Mouse (Mus musculus) cortical plate, adult 2 months (tissue): Measurements from ENCODE around the gene Scd3. TPM values are rescaled to one million over a fixed set of nuclear protein-coding genes. Genes with fewer than 3 reads are reported as not detected.

Experiments used
- H3K27ac ChIP-seq: fragments of 200-500 bp; 2 replicates; pipeline ENCODE4 v1.5.1; 2012; ENCODE audit warnings: low read length, control low read depth, inconsistent platforms; ENCODE audit not compliant: insufficient read depth
- H3K4me1 ChIP-seq: fragments of 200-500 bp; 2 replicates; pipeline ENCODE4 v1.6.1; 2011; ENCODE audit warnings: low read length; ENCODE audit not compliant: control insufficient read depth, insufficient read depth
- H3K4me3 ChIP-seq: fragments of 200-500 bp; 2 replicates; pipeline ENCODE4 v1.5.1; 2011; ENCODE audit warnings: mild to moderate bottlenecking, low read length, control low read depth; ENCODE audit not compliant: insufficient read depth
- CTCF ChIP-seq: fragments of 200-500 bp; IDR thresholded peaks from 2 replicates; pipeline ENCODE4 v1.5.1; 2011; ENCODE audit warnings: mild to moderate bottlenecking, control low read depth, low read length; ENCODE audit not compliant: insufficient read depth; ENCODE audit errors: extremely low read depth
- POLR2A ChIP-seq: fragments of 200-500 bp; IDR thresholded peaks from 2 replicates; pipeline ENCODE4 v1.6.1; 2011; ENCODE audit warnings: mild to moderate bottlenecking, low read length, control low read depth; ENCODE audit not compliant: insufficient read depth; ENCODE audit errors: extremely low read depth
- polyA plus RNA-seq: library from polyadenylated mRNA; depleted of rRNA; stranded (reverse); fragments of >200 nt; gene quantifications from 2 replicates; pipeline ENCODE4 v1.2.3, GENCODE M21; 2012; rRNA removed

Scd3 gene
- polyA plus RNA-seq, 1 experiment = 4.9 TPM

DNA sequence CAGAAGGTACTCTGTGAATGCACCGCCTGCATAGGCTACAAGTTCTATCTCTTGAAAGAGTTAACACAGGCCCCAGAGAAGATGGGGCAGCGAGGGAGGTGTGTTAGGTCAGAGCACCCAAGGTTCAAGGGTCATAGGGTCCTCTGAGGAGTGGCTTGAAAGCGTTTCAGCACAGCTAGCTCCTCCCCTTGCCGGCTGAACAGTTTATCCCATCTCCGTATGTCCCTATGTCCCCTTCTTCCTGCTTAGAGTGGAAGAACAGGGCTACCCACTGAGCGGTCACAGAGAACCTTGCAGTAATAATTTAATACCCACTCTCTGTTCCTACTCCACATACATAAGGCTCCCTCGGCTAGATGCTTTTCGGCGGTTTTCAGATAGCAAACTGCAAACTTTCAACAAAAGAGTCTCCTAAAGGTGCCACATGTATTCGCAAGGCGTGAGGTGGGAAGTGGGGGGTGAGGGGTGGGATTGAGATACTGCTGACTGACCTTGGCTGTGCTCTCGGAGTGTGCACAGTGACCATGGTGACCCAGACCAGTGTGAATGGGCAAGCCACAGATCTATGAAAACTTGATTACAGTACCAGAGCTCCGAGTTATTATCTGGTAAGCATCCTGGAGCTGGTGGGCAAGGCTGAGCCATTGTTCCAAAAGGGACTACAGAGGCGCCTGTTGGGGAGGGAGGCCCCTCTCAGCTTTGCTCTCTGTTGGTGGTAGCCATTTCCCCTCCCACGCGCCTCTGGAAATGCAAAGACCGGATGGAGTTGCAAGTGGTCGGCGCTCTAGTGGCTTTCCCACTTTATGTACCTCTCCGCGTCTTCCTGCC is 90.1 kb downstream of the Scd3 start, which contains the start of gene Scd2:
TSS of gene Scd2 (plus strand) at position 734 of the 828 bp plus-strand sequence.
- no peak for TF ChIP-seq POLR2A
- no peak for TF ChIP-seq CTCF
- H3K4me1 ChIP-seq = no peaks in the 10 kb centered on the region; the same call in none of the 2 replicates
- peak within 1 kb of the TSS; percentile 83 for H3K27ac ChIP-seq
- H3K4me3 ChIP-seq = peak within 1 kb of the TSS; percentile 77

Other genes with a start within 250 kb of the Scd3 start
- 0.06 and 0.31 TPM in 2 replicates for gene Cpn1, start 216.7 kb upstream of the Scd3 start, polyA plus RNA-seq
- gene Cyp2c23, start 174.1 kb upstream of the Scd3 start, polyA plus RNA-seq = 0.09 and 0.17 TPM in 2 replicates
- gene Erlin1, start 133.5 kb upstream of the Scd3 start, polyA plus RNA-seq = 17.2 and 18.4 TPM in 2 replicates
- 102 and 109 TPM in 2 replicates for gene Chuk, start 95.8 kb upstream of the Scd3 start, polyA plus RNA-seq
- 23.7 and 25.2 TPM in 2 replicates for gene Cwf19l1, start 67.4 kb upstream of the Scd3 start, polyA plus RNA-seq
- 89.3 and 91.0 TPM in 2 replicates for gene Bloc1s2, start 56.8 kb upstream of the Scd3 start, polyA plus RNA-seq
- gene Pkd2l1, start 10.8 kb upstream of the Scd3 start, polyA plus RNA-seq = 1.1 and 1.5 TPM in 2 replicates
- gene Scd2, start 90.4 kb downstream of the Scd3 start, polyA plus RNA-seq = 600 and 717 TPM in 2 replicates
- 0.25 and 0.33 TPM in 2 replicates for gene Scd4, start 129.8 kb downstream of the Scd3 start, polyA plus RNA-seq
- 121 and 184 TPM in 2 replicates for gene Scd1, start 204.6 kb downstream of the Scd3 start, polyA plus RNA-seq